Mouse (Mus musculus) liver, postnatal 0 days (tissue): ENCODE results near the gene 9330159F19Rik.

Source experiments
- CTCF ChIP-seq: sonication (generic); IDR thresholded peaks from 2 replicates; pipeline ENCODE4 v1.5.1; 2016; ENCODE audit warnings: antibody characterized with exemption, low read depth
- EP300 ChIP-seq: IDR thresholded peaks from 2 replicates; pipeline ENCODE4 v1.6.1; 2016; ENCODE audit warnings: antibody characterized with exemption, low read depth, mild to moderate bottlenecking

GRCm38 (mm10) chr10:29200609-29201008 is 10.8 kb upstream of the 9330159F19Rik start:
- TF ChIP-seq CTCF (no peak), EP300 (no peak)
